Mouse (Mus musculus): Measurements from ENCODE around the gene Gm9970.

Gene Gm9970

DNA sequence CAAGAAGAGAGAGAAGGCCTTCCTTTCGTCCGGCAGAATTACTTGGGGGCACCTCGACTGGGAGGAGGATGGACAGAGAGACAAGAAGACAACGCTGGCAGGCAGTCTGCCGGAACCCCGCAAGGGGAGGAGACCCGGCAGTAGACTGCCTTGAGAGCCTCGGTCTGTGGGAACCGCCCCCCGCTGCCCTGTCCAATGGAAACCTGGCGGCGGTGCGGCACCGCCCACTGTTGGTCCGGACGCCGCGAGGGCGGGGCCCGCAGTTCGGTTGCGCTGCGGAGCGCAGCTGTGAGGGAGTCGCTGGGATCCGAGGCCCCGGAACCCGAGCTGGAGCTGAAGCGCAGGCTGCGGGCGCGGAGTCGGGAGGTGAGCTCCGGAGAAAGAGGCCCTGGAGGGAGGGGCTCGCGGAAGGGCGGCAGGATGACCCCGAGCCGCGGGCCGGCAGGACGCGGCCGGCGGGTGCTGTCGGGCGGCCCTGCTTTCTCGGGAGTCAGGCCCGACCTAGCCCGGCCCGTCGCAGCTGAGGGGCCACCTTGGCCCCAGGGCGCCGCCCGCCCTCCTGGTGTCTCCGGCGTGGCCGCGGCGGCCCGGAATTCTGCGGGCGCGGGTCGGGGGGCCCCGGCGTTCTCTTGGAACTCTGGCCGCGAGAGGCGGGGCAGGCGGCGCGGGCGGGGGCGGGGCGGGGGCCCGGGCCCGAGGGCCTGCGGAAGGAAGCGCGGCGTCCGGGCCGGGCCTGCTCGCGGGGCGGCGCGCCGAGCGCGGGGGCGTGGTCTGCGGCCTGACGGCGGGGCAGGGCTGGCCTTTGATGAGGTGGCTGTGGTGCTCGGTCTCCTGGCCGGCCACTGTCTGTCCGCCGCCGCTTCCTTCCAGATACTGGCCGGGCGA, at the start of gene Gm9970, which contains the start of gene Nrbp1:
Gene Gm9970, minus strand, starts transcription at position 596 of the 885 bp plus-strand sequence.
Gene Nrbp1, plus strand, starts transcription at position 228 of the 885 bp plus-strand sequence.
- peak; percentile 95 for DNase-seq (ENCODE audit: low spot score)

DNA sequence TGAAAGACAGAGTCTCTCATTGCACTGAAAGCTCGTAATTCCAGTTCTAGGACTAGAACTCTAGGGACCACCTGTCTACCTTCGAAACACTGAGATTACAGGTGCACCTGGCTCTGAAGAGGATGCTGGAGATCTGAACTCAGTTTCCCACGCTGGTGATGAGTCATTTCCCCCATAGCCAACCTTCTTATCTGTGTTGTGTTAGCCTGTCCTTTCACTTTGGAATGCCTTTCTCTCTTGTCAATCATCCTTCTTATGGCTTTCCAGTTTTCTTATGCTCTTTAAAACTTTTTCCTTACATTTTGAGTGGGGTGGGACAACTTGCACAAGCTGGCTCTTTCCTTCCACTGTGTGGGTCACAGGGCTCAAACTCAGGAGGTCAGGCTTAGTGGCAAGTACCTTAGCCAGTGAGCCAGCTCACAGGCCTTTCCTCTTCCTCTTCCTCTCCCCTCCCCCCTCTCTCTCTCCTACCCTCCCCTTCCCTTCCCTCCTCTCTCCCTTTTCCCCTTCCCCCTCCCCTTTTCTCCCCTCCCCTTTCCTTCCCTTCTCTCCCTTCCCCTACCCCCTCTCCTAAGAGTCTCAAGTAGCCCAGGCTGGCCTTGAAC, 48.7 kb upstream of the Gm9970 start:
- DNase-seq (ENCODE audit: low spot score) = no peak

DNA sequence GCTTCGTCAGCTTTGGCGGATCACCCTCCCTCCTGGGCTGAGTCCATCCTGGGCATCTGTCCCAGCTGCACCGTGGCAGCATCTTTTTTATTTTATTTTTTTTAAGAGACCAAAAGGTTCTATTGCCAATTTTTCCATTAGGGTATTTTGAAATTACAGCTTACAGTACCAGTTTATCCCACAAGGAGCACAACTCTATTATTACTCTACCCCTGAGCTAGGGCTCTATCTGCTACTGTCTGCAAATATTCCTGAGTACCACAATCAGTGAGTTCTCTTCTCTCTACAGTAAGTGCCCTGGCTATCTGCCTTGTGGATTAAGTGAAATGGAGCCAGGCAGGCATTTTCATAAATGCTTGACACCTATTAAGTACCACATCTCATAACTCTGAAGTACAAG, 47.6 kb upstream of the Gm9970 start:
- no peak for DNase-seq (ENCODE audit: low spot score)

DNA sequence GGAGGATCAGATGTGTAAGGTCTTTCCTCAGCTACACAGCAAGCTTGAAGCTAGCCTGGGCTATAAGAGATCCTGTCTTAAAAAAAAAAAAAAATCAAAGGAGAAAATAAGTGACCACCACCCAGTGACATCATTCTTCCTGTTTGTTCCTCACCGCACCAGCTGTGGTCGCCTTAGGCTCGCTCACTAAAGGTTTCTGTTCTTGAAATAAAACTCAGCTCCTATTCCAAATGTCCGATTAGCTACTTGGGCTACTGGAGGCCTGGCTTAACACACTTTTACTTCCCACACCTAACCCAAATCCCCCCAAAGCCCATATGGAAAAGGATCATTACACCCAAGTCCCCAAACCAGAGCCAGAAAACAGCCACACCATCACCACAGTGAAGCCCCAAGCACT, 47.2 kb upstream of the Gm9970 start:
- no peak for DNase-seq (ENCODE audit: low spot score)

DNA sequence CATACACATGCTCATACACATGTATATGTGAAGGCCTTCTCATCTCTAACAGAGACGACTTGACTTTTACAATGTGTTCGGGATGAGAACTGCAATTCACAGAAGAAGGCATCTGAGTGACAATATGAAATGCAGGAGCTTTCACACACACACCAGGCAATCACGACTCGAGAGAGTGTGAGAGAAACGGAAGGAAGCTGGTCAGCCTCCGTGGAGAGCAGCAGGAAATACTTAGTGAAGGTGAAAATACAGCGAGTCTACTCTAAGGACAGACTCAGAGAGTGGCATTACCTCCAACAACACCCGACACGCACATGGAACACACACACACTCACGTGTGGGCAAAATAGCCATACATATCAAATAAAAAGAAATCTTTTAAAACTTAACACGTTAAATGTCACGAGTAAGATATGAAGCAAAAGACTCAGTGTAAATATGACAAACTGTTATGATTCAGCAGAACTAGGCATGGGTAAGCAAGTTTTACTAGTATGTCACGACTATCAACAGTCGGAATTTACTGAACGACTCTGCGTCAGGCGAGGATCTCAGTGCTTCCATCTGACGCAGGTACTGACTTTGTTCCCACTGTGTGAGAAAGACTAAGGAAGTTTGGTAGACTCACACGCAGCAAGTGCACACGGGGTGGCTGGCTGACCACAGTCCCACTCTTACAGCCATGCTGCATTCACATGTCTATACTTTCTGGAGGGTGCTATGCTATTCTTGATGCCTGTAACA, 38.4 kb upstream of the Gm9970 start:
- DNase-seq (ENCODE audit: low spot score) = peak; percentile 40

DNA sequence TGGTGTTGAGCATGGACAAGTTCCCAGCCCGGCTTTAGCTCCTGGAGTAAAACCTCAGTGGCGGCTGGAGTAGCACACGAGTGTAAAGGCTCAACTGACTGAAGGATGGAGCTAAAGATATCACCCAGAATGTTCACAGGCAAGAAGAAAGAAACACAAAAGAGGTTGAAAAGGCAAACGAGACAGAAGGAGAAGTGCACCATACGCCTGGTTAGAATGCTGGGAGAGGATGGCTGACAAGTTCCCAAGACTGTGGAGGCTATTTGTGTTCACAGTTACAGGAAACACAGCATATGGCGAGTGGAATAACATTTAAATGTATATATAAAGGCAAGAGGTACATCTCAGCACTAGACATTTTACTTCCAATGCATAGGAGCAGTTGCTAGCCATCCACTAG, 32.0 kb upstream of the Gm9970 start:
- DNase-seq (ENCODE audit: low spot score) = no peak

DNA sequence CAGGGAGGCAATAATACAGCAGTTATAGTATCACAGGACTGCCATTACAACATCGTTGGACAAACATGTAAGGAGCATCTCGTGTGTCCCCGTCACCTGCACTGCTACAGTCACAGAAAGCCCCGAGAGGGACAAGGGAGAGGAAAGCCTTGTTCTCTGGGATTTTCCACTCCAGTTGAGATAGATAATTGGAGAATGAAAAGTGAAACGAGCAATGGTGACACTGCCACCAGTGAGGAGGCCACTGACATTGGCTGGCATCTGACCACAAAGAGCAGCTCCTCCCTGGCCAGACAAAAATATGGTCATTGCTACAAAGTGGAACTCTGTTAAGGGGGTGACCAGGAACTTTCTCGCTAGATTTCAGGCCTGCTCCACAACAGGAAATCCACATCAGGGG, 26.7 kb upstream of the Gm9970 start:
- DNase-seq (ENCODE audit: low spot score) = no peak

DNA sequence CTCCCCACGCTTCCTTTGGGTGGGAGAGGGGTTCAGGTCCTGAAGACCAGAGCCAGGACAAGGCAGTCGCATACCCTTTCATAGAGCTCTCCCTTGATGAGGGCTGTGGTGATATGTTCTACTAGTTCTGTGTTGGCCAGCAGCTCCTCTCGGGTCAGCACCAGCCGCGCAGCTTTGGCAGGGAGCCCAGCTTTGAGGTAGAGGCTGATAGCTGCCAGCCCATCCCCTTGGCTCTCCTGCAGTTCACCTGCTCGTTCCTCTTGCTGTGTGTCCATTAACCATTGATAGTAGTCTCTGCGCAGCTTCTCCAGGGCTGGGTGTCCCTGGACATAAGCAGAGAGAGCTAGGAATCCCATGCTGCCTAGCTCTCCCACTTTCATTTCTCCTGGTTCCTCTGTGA, 25.1 kb upstream of the Gm9970 start:
- DNase-seq (ENCODE audit: low spot score) = no peak

DNA sequence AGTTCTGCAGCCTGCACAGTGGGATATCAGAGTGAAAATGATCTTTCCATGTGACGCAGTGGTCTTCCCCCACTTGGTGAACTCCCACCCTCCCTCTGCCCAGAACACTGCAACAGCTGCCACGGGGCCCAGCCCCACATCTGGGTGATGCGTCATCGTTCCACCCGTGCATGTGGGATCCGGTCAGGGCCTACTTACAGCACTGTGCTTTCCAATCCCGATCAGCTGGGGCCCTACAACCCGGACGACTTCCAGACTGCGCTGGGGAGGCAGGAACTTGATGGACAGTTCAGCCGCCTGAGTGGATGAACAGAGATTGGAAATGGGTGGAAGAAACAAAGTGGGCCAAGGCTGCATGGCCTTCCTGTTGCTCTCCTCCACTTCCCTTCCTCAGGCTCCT, 16.6 kb upstream of the Gm9970 start:
- DNase-seq (ENCODE audit: low spot score) = no peak

DNA sequence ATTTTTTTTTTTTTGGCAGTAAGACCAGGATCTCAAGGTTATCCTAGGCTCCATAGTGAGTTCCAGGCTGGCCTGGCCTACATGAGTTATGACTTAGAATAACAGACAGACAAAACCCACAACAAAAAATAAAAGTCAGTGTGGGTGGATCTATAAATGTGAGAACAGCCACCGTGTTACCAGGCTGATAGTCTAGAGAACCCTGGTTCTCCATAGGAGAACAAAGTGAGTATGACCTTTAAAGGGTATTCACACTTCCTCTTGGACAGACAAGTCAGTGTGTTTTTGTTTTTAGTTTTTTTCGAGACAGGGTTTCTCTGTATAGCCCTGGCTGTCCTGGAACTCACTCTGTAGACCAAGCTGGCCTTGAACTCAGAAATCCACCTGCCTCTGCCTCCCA, 14.9 kb upstream of the Gm9970 start:
- DNase-seq (ENCODE audit: low spot score) = no peak

DNA sequence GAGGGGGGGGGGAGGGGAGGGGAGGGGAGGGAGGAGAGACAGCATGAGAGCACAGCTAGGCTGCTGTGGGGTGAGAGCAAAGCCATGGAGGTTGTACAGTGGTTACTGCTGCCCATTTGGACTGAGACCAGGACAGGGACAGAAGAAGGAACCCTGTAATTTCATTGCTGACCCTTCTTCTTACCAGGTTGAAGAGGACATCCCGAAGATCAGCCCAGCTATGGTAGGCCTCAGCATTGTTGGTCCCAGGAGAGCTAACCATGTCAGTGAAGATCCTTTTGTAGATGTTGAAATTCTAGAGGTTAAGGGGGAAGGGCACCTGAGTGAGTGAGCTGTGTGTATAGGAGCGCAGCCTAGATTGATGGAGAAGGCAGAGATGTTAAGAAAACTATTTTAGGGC, 14.3 kb upstream of the Gm9970 start:
- DNase-seq (ENCODE audit: low spot score) = no peak

DNA sequence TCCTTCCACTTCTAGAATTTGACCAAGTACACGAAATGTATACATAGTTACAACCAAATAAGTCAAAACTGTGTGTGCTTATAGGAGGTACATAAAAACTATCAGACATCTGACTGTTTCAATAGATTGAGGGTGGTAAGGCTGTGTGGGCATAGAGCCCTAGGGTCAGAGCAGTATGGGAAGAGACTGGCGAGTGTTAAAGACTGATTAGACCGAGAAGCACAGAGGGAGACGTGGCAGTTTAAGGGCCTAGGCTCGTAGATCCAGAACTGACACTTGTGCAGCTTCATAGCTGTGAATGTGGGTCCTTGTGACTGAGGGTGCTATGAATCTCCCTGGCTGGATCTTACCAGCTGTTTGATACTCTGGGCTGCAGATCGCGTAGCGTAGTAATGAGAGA, 13.9 kb upstream of the Gm9970 start:
- no peak for DNase-seq (ENCODE audit: low spot score)

DNA sequence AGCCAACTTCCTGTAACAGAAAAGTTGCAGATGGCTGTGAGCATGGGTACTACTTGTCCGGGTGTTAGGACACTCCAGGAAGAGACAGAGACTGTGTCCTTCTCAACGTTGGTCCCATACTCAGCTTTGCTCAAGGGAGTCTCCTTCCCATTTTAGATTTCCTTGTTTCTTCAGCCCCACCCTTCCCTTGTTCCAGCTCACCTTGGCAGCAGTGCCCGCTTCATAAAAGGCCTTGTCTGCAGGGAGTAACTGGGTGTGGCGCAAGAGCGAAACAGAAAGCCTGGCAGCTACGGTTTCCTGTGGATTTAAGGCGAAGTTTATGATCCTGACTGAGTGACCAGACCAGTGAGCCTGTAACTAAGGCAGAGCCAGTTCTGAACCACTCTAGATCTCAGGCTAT, 13.4 kb upstream of the Gm9970 start:
- DNase-seq (ENCODE audit: low spot score) = no peak

DNA sequence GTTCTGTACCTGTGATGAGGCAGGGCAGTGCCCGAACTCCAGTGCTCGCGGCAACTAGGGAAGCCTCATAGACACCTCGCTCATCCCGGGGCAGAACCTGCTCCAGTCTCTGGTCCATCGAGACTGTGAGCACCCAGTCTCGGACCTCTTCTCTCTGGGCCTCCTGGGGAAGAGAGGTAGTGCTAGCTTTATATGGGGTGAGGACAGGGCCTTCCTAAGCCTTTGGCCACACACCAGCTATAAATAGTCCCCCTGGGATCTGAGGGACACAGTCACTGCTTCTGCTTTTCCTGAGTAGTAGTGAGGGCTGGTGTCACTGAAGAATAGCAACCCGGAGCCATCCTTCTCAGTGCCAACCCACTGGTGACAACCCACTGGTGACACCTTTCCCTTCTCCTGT, 12.8 kb upstream of the Gm9970 start:
- no peak for DNase-seq (ENCODE audit: low spot score)

DNA sequence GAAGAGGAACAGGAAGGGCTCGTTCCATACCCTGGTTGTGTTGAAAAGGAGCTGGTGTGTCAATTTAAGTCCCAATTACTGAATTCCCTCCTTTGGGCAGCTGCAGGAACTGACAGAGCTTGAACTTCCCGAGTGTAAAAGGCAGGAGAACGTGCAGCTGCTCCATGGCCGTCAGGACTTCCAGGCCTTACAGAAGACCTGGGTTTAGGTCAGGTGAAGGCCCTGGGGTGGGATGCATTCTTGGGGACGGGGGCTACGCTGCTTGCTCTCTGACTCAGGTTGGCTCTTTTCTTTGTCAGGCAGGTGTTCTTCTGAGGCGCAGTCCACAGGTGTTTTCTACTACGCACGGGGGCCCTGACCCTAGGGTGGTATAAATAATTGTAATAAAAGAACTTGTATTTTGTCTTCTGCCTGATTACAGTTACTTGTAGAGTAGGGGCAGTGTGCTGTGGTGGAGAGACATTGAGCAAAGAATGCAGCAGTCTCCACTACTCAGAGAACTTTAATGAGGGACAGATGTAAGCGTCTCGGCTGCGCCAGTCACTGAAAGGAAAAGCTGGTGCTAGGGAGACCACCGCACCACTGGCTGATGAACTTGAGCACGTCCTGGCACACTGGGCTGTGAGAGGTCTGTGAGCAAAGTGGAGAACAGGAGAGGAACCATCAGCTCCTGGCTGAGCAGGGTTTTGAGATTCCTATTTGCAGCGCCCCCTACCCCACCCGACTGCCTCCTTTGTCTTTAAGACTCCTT, 11.9 kb upstream of the Gm9970 start:
- DNase-seq (ENCODE audit: low spot score) = no peak

DNA sequence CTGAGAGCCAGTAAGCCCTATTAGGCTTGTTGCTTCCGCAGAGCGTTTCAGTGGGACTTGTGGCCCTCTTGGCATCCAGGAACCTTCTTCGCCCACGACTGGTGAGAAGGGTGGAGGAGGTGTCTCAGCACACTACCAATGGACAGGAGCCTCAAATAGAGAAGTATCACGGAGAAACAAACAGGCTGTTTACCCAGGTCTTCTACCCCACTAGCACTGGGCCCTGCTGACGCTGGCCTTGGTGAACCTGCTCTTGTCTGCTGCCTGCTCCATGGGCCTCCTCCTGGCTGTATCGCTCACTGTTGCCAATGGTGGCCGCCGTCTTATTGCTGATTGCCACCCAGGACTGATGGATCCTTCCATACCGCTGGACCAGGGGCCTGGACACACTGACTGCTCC, 11.1 kb upstream of the Gm9970 start:
- no peak for DNase-seq (ENCODE audit: low spot score)

DNA sequence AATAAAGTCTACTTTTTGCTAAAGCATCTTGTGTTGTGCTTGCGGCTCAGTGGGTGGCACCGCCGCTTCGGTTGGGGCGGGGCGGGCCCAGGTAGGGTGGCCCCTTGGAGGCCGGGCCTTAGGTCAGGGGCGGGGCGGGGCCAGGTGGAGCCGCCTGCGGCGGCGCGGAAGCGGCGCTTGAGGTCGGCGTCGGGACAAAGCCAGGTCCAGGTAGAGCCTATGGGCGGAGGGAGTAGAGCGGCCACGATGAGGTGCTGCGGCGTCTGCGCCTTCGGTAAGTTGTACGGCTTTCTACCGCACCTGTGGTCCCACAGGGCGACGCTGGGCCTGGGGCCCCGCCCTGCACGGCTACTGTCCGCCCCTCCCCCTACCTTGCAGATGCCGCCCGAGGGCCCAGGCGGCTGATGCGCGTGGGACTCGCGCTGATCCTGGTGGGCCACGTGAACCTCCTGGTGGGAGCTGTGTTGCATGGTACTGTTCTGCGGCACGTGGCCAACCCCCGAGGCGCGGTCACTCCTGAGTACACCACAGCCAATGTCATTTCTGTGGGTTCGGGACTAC, 10.6 kb upstream of the Gm9970 start, which contains the start of gene Krtcap3:
Gene Krtcap3, plus strand, starts transcription at position 151 of the 561 bp plus-strand sequence.
- peak; percentile 20 for DNase-seq (ENCODE audit: low spot score)

DNA sequence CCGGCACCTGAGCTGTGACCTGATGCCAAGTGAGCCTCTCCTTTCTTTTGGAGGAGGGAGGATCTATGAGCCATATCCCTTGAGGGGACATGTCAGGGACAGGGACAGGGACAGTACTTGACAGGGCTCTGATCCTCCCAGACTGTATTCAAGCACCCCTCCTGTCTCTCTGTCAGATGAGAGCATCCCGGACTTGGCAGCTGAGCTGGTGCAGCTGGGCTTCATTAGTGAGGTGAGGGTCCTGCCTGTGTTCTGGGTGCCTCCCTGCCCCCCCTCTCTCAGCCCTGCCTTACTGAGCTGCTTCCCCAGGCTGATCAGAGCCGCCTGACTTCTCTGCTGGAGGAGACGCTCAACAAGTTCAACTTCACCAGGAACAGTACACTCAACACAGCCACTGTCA, 9.7 kb upstream of the Gm9970 start:
- DNase-seq (ENCODE audit: low spot score) = no peak

DNA sequence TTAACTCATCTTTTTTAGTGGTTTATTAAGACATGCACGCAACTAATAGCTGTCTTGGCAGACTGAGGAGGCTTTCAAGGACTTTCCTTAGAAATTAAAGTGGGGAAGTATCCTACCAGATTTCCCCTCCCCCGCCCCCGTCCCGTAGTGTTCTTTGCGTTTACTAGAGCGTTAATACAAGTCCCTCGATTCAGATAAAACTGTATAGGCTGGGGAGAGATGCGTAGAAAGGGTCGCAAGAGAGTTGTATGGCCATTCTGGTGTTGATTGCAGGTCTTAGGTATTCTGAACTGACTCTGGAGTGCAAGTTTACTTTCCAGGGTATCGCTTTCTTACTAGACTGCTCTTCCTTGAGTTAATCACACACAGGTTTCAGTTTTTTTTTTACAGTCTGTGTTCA, 1.2 kb upstream of the Gm9970 start:
- DNase-seq (ENCODE audit: low spot score) = no peak

DNA sequence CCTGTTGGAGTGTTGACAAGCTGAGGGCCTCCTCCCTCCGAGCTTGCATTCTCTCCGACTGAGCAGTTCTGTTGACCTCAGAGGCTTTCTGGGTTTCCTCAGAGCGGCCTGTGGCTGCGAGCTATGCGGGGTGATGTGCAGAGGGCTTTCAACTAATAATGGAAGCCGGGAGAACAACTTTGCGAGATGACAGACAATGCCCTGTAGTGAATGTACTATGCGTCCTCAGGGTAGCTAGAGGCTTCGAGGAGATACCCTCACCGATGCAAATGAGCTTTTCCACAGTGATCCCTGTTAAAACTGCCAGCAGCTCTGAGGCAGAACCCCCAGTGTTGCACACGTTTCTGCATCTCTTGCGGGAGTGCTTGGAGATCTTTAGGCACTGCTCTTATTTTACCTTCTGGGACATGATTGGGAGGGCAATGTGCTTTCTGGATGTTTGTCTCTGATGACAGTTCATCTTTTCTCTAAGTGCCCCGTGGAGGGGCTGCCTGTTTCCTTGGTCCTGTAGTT, 546 bp upstream of the Gm9970 start:
- no peak for DNase-seq (ENCODE audit: low spot score)

DNA sequence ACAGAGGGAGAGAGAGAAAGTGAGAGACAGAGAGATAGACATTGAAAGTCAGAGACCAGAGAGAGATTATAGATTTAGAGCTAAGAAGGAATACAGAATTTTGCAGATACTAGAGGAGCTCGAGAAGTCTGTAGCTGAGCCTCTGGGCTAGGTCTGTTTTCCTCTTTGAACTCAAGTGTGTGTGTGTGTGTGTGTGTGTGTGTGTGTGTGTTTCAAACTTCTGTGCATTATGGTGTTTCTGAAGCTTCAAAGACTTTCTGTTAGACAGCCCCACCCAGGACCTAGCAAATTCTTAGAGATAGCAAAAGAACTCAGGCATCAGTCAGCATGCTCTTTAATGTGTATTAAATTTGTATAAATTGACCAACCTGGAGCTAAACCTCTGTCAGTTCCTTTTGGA, 14.4 kb downstream of the Gm9970 start:
- peak; percentile 55 for DNase-seq (ENCODE audit: low spot score)

DNA sequence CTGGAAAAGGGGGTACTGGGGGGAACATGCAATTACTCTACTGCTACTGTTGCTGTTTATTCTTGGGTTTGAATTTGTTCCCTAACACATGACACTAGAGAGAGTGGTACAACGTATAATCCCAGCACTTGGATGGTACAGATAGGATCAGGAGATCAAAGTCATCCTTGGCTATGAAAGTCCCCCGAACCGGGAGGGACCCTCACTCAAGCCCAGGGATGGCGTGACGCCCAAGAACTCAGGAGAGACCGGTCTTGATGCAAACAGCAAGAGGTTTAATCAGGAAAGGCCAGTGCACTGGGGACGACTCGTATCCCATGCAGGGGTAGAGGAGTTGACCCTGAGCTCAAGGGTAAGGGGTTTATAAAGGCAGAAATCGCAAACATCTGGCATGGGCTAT, 18.3 kb downstream of the Gm9970 start:
- no peak for DNase-seq (ENCODE audit: low spot score)

Data from T-cell, adult 2 months (primary cell).